ENCODE assay signal across 1 mouse cellular context in the genomic region with DNA sequence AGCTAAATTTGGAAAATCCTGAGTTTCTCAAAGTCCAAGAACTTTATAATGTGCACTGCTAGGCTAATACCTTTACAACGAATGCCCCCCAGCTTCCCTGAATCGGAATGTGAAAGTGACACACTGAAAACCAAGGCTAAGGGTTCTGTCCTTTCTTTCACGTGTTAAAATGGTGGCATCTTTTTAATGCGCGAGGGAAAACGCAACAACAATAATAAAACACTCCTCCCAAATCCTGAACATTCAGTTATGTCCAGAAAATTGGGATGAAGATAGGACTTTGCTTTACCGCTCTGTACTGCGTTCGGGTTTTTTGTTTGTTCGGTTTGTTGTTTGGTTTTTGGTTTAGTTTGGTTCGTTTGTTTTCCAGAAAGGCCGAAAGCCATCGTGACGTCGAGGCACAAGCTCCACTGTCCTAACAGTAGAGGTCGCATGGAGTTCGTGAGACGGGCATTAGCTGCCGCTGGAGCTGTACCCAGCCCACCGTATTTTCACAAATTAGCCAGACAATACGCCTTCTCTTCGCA.
TF ChIP-seq lines count a peak whose summit lies in the region.

No protein-coding gene starts in this region.

TF ChIP-seq in C2C12, 6 proteins besides CTCF, POLR2A, EP300 and RAD21 (continued from another document):
- TF ChIP-seq FOSL1 (IDR thresholded peaks at IDR 0.05; ENCODE audit: insufficient read depth, low read length, poor library complexity, severe bottlenecking) (no peak), CEBPB (IDR thresholded peaks at IDR 0.05; ENCODE audit: low read depth) (no peak), MAX (IDR thresholded peaks at IDR 0.05) (no peak)
